In genomic region chr10:81176466-81177271, GRCm38 (mm10) we compare ENCODE assay signal across 8 mouse cellular contexts. TPM values are rescaled to one million over a fixed set of nuclear protein-coding genes. Genes with fewer than 3 reads are reported as not detected.
DNase-seq lines count a peak whose midpoint lies in the region; ATAC-seq and TF ChIP-seq lines count a peak whose summit lies in the region.

Gene Eef2, plus strand, starts transcription at chr10:81176631.

- under 1% methylated on average over 76 of the region's 77 CpGs for WGBS in embryonic facial prominence, embryonic 12.5 days
- under 1% methylated on average over 77 of the region's 77 CpGs for WGBS in kidney, adult 2 months
- under 1% methylated on average over 77 of the region's 77 CpGs for WGBS in limb, embryonic 11.5 days
- WGBS in midbrain, embryonic 13.5 days, result under 1% methylated on average over 77 of the region's 77 CpGs
- WGBS in small intestine, adult 2 months, result under 1% methylated on average over 77 of the region's 77 CpGs

- peak within 1 kb of the TSS; percentile 92 for H3K27ac ChIP-seq in embryonic facial prominence, embryonic 12.5 days
- peak within 1 kb of the TSS; percentile 93 for H3K27ac ChIP-seq in kidney, adult 2 months (ENCODE audit: insufficient read depth, low read depth, low read length)
- H3K27ac ChIP-seq in limb, embryonic 11.5 days (replicated peaks; ENCODE audit: low read depth, low read length), result peak within 1 kb of the TSS; percentile 88
- peak within 1 kb of the TSS; percentile 96 for H3K27ac ChIP-seq in midbrain, embryonic 13.5 days
- H3K27ac ChIP-seq in small intestine, adult 2 months (ENCODE audit: insufficient read depth, low read depth, low read length), result peak within 1 kb of the TSS; percentile 89

- no peaks in the 10 kb centered on the region for H3K9me3 ChIP-seq in embryonic facial prominence, embryonic 12.5 days
- no peaks in the 10 kb centered on the region for H3K9me3 ChIP-seq in limb, embryonic 11.5 days (ENCODE audit: control insufficient read depth, low read length)
- H3K9me3 ChIP-seq in midbrain, embryonic 13.5 days, result no peaks in the 10 kb centered on the region

- no peaks in the 10 kb centered on the region for H3K27me3 ChIP-seq in embryonic facial prominence, embryonic 12.5 days
- no peaks in the 10 kb centered on the region for H3K27me3 ChIP-seq in kidney, adult 2 months (replicated peaks; ENCODE audit: control insufficient read depth, insufficient read depth, low read length)
- no peaks in the 10 kb centered on the region for H3K27me3 ChIP-seq in limb, embryonic 11.5 days (ENCODE audit: control insufficient read depth, insufficient read depth, low read length)
- no peaks in the 10 kb centered on the region for H3K27me3 ChIP-seq in midbrain, embryonic 13.5 days
- H3K27me3 ChIP-seq in small intestine, adult 2 months (ENCODE audit: control insufficient read depth, insufficient read depth, low read length), result no peaks in the 10 kb centered on the region

- TF ChIP-seq POLR2A in kidney, adult 2 months (IDR thresholded peaks at IDR 0.05; ENCODE audit: low read depth, low read length), result peak; percentile 99
- peak; percentile 99 for TF ChIP-seq POLR2A in small intestine, adult 2 months (IDR thresholded peaks at IDR 0.05; ENCODE audit: low read depth, low read length)

- peak within 1 kb of the TSS; percentile 91 for H3K9ac ChIP-seq in embryonic facial prominence, embryonic 12.5 days
- peak within 1 kb of the TSS; percentile 99 for H3K9ac ChIP-seq in limb, embryonic 11.5 days (ENCODE audit: low read length)
- peak within 1 kb of the TSS; percentile 99 for H3K9ac ChIP-seq in midbrain, embryonic 13.5 days (replicated peaks)

- peaks cover 42% of the 10 kb centered on the region for H3K36me3 ChIP-seq in embryonic facial prominence, embryonic 12.5 days
- H3K36me3 ChIP-seq in kidney, adult 2 months (ENCODE audit: control insufficient read depth, insufficient read depth, low read length), result peaks cover 14% of the 10 kb centered on the region
- peaks cover 40% of the 10 kb centered on the region for H3K36me3 ChIP-seq in limb, embryonic 11.5 days (ENCODE audit: control insufficient read depth, insufficient read depth, low read length)
- peaks cover 44% of the 10 kb centered on the region for H3K36me3 ChIP-seq in midbrain, embryonic 13.5 days
- H3K36me3 ChIP-seq in small intestine, adult 2 months (ENCODE audit: control insufficient read depth, insufficient read depth, low read length), result peaks cover 44% of the 10 kb centered on the region

- H3K4me1 ChIP-seq in embryonic facial prominence, embryonic 12.5 days, result peaks cover 35% of the 10 kb centered on the region
- H3K4me1 ChIP-seq in kidney, adult 2 months (ENCODE audit: control insufficient read depth, insufficient read depth, low read length), result peaks cover 16% of the 10 kb centered on the region; the same call in 1 of the 2 replicates
- H3K4me1 ChIP-seq in limb, embryonic 11.5 days (ENCODE audit: control insufficient read depth, insufficient read depth, low read length), result peaks cover 25% of the 10 kb centered on the region
- peaks cover 61% of the 10 kb centered on the region for H3K4me1 ChIP-seq in midbrain, embryonic 13.5 days (replicated peaks)
- peaks cover 19% of the 10 kb centered on the region for H3K4me1 ChIP-seq in small intestine, adult 2 months (ENCODE audit: control insufficient read depth, insufficient read depth, insufficient read length, low read length)

- peak; percentile 97 for DNase-seq in 3T3-L1 (ENCODE audit: low read depth, low spot score)
- peak; percentile 99 to 100 for DNase-seq in adrenal gland, postnatal 36 days
- DNase-seq in heart, adult 18-20 months, result peak; percentile 98 to 99
- peak; percentile 100 for DNase-seq in kidney, adult 2 months
- peak; percentile 99 for DNase-seq in limb, embryonic 11.5 days (ENCODE audit: low spot score)

- TF ChIP-seq CTCF in kidney, adult 2 months (conservative IDR thresholded peaks at IDR 0.05; ENCODE audit: insufficient read depth, insufficient read length, low read depth, low read length), result no peak
- no peak for TF ChIP-seq CTCF in small intestine, adult 2 months (IDR thresholded peaks at IDR 0.05; ENCODE audit: extremely low read depth, insufficient read length, insufficient replicate concordance, low read depth, low read length)

- peak within 1 kb of the TSS; percentile 94 for H3K4me2 ChIP-seq in embryonic facial prominence, embryonic 12.5 days (replicated peaks)
- peak within 1 kb of the TSS; percentile 96 for H3K4me2 ChIP-seq in limb, embryonic 11.5 days (ENCODE audit: low read depth, severe bottlenecking)
- peak within 1 kb of the TSS; percentile 95 for H3K4me2 ChIP-seq in midbrain, embryonic 13.5 days (replicated peaks)

- H3K4me3 ChIP-seq in embryonic facial prominence, embryonic 12.5 days, result peak within 1 kb of the TSS; percentile 84
- H3K4me3 ChIP-seq in kidney, adult 2 months (ENCODE audit: insufficient read depth, low read depth, low read length), result peak within 1 kb of the TSS; percentile 72
- peak within 1 kb of the TSS; percentile 89 for H3K4me3 ChIP-seq in limb, embryonic 11.5 days (ENCODE audit: low read depth, low read length)
- peak within 1 kb of the TSS; percentile 100 for H3K4me3 ChIP-seq in midbrain, embryonic 13.5 days (replicated peaks)
- peak within 1 kb of the TSS; percentile 90 for H3K4me3 ChIP-seq in small intestine, adult 2 months (ENCODE audit: low read depth, low read length)

- peak; percentile 75 for ATAC-seq in embryonic facial prominence, embryonic 12.5 days (ENCODE audit: insufficient number of reproducible peaks, insufficient read depth, low FRiP score, low TSS enrichment)
- peak; percentile 77 for ATAC-seq in limb, embryonic 11.5 days (ENCODE audit: insufficient number of reproducible peaks, low FRiP score, low TSS enrichment, low read depth)
- ATAC-seq in midbrain, embryonic 13.5 days, result peak; percentile 74

RNA-seq across cellular contexts. Expression of gene Eef2, which starts in this region (rescaled TPM):
- total RNA-seq in adrenal gland, postnatal 36 days (2021), result 1,000 to 10,000 TPM; 1,540 to 1,602 TPM
- 552 and 562 TPM in 2 replicates for polyA plus RNA-seq in embryonic facial prominence, embryonic 12.5 days (2016; fragmentation: Nextera tagmentation; extraction: Ambion mirVana)
- total RNA-seq in heart, adult 18-20 months (2021), result 1,000 to 10,000 TPM; 1,062 to 1,185 TPM
- polyA plus RNA-seq in kidney, adult 2 months (2012; rRNA removed), result 1,330 and 1,454 TPM in 2 replicates
- 428 TPM in 2 replicates for polyA plus RNA-seq in limb, embryonic 11.5 days (2014; fragmentation: Nextera tagmentation; extraction: Ambion mirVana)
- polyA plus RNA-seq in midbrain, embryonic 13.5 days (2015; fragmentation: Nextera tagmentation; extraction: Ambion mirVana), result 565 and 579 TPM in 2 replicates
- 755 and 1,606 TPM in 2 replicates for polyA plus RNA-seq in small intestine, adult 2 months (2012; rRNA removed)

Comparison
In these comparisons a context has a peak if more than half of its experiments do, and no peak if none do; other contexts are left out.
1. Peak in every context shown above with its lines: DNase-seq, ATAC-seq, H3K4me3 ChIP-seq and H3K27ac ChIP-seq.